Mouse (Mus musculus): ENCODE results near the gene Art2b. TPM values are rescaled to one million over a fixed set of nuclear protein-coding genes. Genes with fewer than 3 reads are reported as not detected.
"Not testable (repeated sequence)": the region's sequence is repeated elsewhere in the genome, so short reads cannot be mapped to it uniquely, and the experiment has no call there.

Art2b gene
- polyA plus RNA-seq, 1 experiment from 2014 or later: not detected

GRCm38 (mm10) chr7:101594969-101595368 is 9.6 kb upstream of the Art2b start:
- Histone ChIP-seq H3K9ac (replicated peaks; ENCODE audit: low read length) (no peak overlapping the region), H3K4me1 (ENCODE audit: control insufficient read depth, insufficient read depth, low read length) (no peaks in the 10 kb centered on the region), H3K4me2 (ENCODE audit: low read depth, low read length) (no peak overlapping the region), H3K27me3 (ENCODE audit: control insufficient read depth, insufficient read depth, low read length) (no peaks in the 10 kb centered on the region), H3K9me3 (replicated peaks; ENCODE audit: control insufficient read depth, low read length) (no peaks in the 10 kb centered on the region), H3K27ac (replicated peaks; ENCODE audit: low read depth, low read length) (no peak overlapping the region), H3K4me3 (ENCODE audit: low read depth, low read length) (no peak overlapping the region), H3K36me3 (replicated peaks; ENCODE audit: control insufficient read depth, insufficient read depth, low read depth, low read length) (no peaks in the 10 kb centered on the region)
- no peak for DNase-seq (ENCODE audit: low spot score)
- ATAC-seq (replicated peaks; ENCODE audit: insufficient number of reproducible peaks, low FRiP score, low TSS enrichment, low read depth): no peak
- WGBS: 81% methylated on average over 2 of the region's 2 CpGs

DNA sequence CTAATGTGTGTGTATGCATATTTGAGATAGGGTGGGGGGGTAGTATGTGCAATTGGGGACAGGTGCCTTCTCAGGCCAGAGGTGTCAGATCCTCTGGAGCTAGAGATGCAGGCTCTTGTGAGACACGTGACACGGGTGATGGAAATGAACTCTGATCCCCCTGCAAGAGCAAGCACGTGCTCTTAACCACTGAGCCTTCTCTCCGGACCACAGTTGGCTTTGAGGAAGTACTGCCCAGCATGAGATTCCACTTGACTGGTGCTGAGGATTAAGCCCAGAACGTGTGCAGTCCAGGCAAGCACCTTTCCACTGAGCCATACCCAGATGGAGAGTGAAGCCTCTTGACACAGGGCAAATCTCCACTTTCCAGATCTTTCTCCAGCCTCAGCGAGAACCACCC is 1.1 kb downstream of the Art2b start:
- 61% methylated on average over 6 of the region's 6 CpGs for WGBS
- ATAC-seq (replicated peaks; ENCODE audit: insufficient number of reproducible peaks, low FRiP score, low TSS enrichment, low read depth); H3K4me1 ChIP-seq (ENCODE audit: control insufficient read depth, insufficient read depth, low read length); H3K4me2 ChIP-seq (ENCODE audit: low read depth, low read length); H3K4me3 ChIP-seq (ENCODE audit: low read depth, low read length); H3K27me3 ChIP-seq (ENCODE audit: control insufficient read depth, insufficient read depth, low read length); H3K36me3 ChIP-seq (replicated peaks; ENCODE audit: control insufficient read depth, insufficient read depth, low read depth, low read length); H3K9ac ChIP-seq (replicated peaks; ENCODE audit: low read length); H3K9me3 ChIP-seq (replicated peaks; ENCODE audit: control insufficient read depth, low read length); DNase-seq (ENCODE audit: low spot score); H3K27ac ChIP-seq (replicated peaks; ENCODE audit: low read depth, low read length): not testable (repeated sequence)

- no peak overlapping the region for H3K27ac ChIP-seq (replicated peaks; ENCODE audit: low read depth, low read length)
- 82% methylated on average over 7 of the region's 7 CpGs for WGBS
These were observed 3.4 kb downstream of the Art2b start for GRCm38 (mm10) chr7:101582012-101582411.

GRCm38 (mm10) chr7:101580863-101581262 is 4.5 kb downstream of the Art2b start:
- H3K4me3 ChIP-seq (ENCODE audit: low read depth, low read length): not testable (repeated sequence)
- 85% methylated on average over 3 of the region's 3 CpGs for WGBS

More at GRCm38 (mm10) chr7:101582012-101582411, 3.4 kb downstream of the Art2b start:
- H3K4me3 ChIP-seq (ENCODE audit: low read depth, low read length): no peak overlapping the region
- no peaks in the 10 kb centered on the region for H3K9me3 ChIP-seq (replicated peaks; ENCODE audit: control insufficient read depth, low read length)
- H3K9ac ChIP-seq (replicated peaks; ENCODE audit: low read length): no peak overlapping the region
- H3K4me1 ChIP-seq (ENCODE audit: control insufficient read depth, insufficient read depth, low read length): no peaks in the 10 kb centered on the region
- no peak for ATAC-seq (replicated peaks; ENCODE audit: insufficient number of reproducible peaks, low FRiP score, low TSS enrichment, low read depth)
- no peaks in the 10 kb centered on the region for H3K36me3 ChIP-seq (replicated peaks; ENCODE audit: control insufficient read depth, insufficient read depth, low read depth, low read length)
- no peaks in the 10 kb centered on the region for H3K27me3 ChIP-seq (ENCODE audit: control insufficient read depth, insufficient read depth, low read length)
- H3K4me2 ChIP-seq (ENCODE audit: low read depth, low read length): no peak overlapping the region
- DNase-seq (ENCODE audit: low spot score): no peak

GRCm38 (mm10) chr7:101574413-101574812 is 11.0 kb downstream of the Art2b start:
- ATAC-seq (replicated peaks; ENCODE audit: insufficient number of reproducible peaks, low FRiP score, low TSS enrichment, low read depth) (no peak), DNase-seq (ENCODE audit: low spot score) (no peak)
- no peak overlapping the region for H3K4me2 ChIP-seq (ENCODE audit: low read depth, low read length)
- no peaks in the 10 kb centered on the region for H3K36me3 ChIP-seq (replicated peaks; ENCODE audit: control insufficient read depth, insufficient read depth, low read depth, low read length)
- H3K4me1 ChIP-seq (ENCODE audit: control insufficient read depth, insufficient read depth, low read length): no peaks in the 10 kb centered on the region
- 60% methylated on average over 3 of the region's 3 CpGs for WGBS
- no peak overlapping the region for H3K27ac ChIP-seq (replicated peaks; ENCODE audit: low read depth, low read length)
- no peak overlapping the region for H3K4me3 ChIP-seq (ENCODE audit: low read depth, low read length)
- no peak overlapping the region for H3K9ac ChIP-seq (replicated peaks; ENCODE audit: low read length)
- no peaks in the 10 kb centered on the region for H3K9me3 ChIP-seq (replicated peaks; ENCODE audit: control insufficient read depth, low read length)
- no peaks in the 10 kb centered on the region for H3K27me3 ChIP-seq (ENCODE audit: control insufficient read depth, insufficient read depth, low read length)

More at GRCm38 (mm10) chr7:101580863-101581262, 4.5 kb downstream of the Art2b start:
- H3K27me3 ChIP-seq (ENCODE audit: control insufficient read depth, insufficient read depth, low read length); H3K9ac ChIP-seq (replicated peaks; ENCODE audit: low read length); H3K27ac ChIP-seq (replicated peaks; ENCODE audit: low read depth, low read length); H3K4me2 ChIP-seq (ENCODE audit: low read depth, low read length); H3K9me3 ChIP-seq (replicated peaks; ENCODE audit: control insufficient read depth, low read length); H3K4me1 ChIP-seq (ENCODE audit: control insufficient read depth, insufficient read depth, low read length); ATAC-seq (replicated peaks; ENCODE audit: insufficient number of reproducible peaks, low FRiP score, low TSS enrichment, low read depth); DNase-seq (ENCODE audit: low spot score); H3K36me3 ChIP-seq (replicated peaks; ENCODE audit: control insufficient read depth, insufficient read depth, low read depth, low read length): not testable (repeated sequence)

GRCm38 (mm10) chr7:101573636-101574035 is 11.8 kb downstream of the Art2b start:
- not testable (repeated sequence) for DNase-seq (ENCODE audit: low spot score); H3K36me3 ChIP-seq (replicated peaks; ENCODE audit: control insufficient read depth, insufficient read depth, low read depth, low read length); H3K9me3 ChIP-seq (replicated peaks; ENCODE audit: control insufficient read depth, low read length); H3K9ac ChIP-seq (replicated peaks; ENCODE audit: low read length); H3K4me1 ChIP-seq (ENCODE audit: control insufficient read depth, insufficient read depth, low read length); ATAC-seq (replicated peaks; ENCODE audit: insufficient number of reproducible peaks, low FRiP score, low TSS enrichment, low read depth); H3K4me3 ChIP-seq (ENCODE audit: low read depth, low read length); H3K27ac ChIP-seq (replicated peaks; ENCODE audit: low read depth, low read length); H3K4me2 ChIP-seq (ENCODE audit: low read depth, low read length); H3K27me3 ChIP-seq (ENCODE audit: control insufficient read depth, insufficient read depth, low read length)
- 90% methylated on average over 9 of the region's 12 CpGs for WGBS

DNA sequence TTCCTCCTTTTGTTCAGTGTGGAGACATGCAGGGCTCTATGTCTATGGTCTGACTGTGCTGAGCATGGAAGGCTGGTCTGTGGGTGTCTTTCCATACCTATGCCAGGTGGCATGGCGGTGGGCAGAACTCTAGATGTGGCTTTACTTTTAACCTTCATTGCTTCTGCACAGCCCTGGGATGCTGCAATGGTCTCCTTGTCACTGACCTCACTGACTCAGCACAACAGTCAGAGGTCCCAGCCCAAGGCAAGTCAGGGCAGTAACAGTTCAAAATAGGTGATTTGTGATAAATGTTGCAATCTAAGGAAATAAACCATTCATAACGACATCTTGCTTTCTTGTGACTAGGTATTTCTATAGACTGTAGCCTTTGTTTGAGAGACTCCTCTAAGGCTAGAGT is 21.3 kb downstream of the Art2b start:
- H3K36me3 ChIP-seq (replicated peaks; ENCODE audit: control insufficient read depth, insufficient read depth, low read depth, low read length): no peaks in the 10 kb centered on the region
- no peak overlapping the region for H3K27ac ChIP-seq (replicated peaks; ENCODE audit: low read depth, low read length)
- ATAC-seq (replicated peaks; ENCODE audit: insufficient number of reproducible peaks, low FRiP score, low TSS enrichment, low read depth) (no peak), DNase-seq (ENCODE audit: low spot score) (no peak)
- H3K9me3 ChIP-seq (replicated peaks; ENCODE audit: control insufficient read depth, low read length): no peaks in the 10 kb centered on the region
- no peaks in the 10 kb centered on the region for H3K27me3 ChIP-seq (ENCODE audit: control insufficient read depth, insufficient read depth, low read length)
- H3K4me3 ChIP-seq (ENCODE audit: low read depth, low read length): no peak overlapping the region
- no peak overlapping the region for H3K4me2 ChIP-seq (ENCODE audit: low read depth, low read length)
- no peaks in the 10 kb centered on the region for H3K4me1 ChIP-seq (ENCODE audit: control insufficient read depth, insufficient read depth, low read length)
- 94% methylated on average over 2 of the region's 2 CpGs for WGBS
- H3K9ac ChIP-seq (replicated peaks; ENCODE audit: low read length): no peak overlapping the region

DNA sequence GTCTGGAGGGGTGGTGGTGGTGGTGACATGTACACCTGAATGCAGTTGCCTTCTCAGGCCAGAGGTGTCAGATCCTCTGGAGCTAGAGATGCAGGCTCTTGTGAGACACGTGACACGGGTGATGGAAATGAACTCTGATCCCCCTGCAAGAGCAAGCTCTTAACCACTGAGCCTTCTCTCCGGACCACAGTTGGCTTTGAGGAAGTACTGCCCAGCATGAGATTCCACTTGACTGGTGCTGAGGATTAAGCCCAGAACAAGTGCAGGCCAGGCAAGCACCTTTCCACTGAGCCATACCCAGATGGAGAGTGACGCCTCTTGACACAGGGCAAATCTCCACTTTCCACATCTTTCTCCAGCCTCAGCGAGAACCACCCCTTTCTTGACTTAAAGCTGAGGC is 26.0 kb downstream of the Art2b start:
- 69% methylated on average over 5 of the region's 5 CpGs for WGBS
- not testable (repeated sequence) for H3K4me1 ChIP-seq (ENCODE audit: control insufficient read depth, insufficient read depth, low read length); DNase-seq (ENCODE audit: low spot score); H3K9ac ChIP-seq (replicated peaks; ENCODE audit: low read length); H3K4me3 ChIP-seq (ENCODE audit: low read depth, low read length); H3K27ac ChIP-seq (replicated peaks; ENCODE audit: low read depth, low read length); H3K27me3 ChIP-seq (ENCODE audit: control insufficient read depth, insufficient read depth, low read length); H3K4me2 ChIP-seq (ENCODE audit: low read depth, low read length); H3K36me3 ChIP-seq (replicated peaks; ENCODE audit: control insufficient read depth, insufficient read depth, low read depth, low read length); ATAC-seq (replicated peaks; ENCODE audit: insufficient number of reproducible peaks, low FRiP score, low TSS enrichment, low read depth); H3K9me3 ChIP-seq (replicated peaks; ENCODE audit: control insufficient read depth, low read length)
